Mouse (Mus musculus): Measurements from ENCODE around the gene Ptprf. TPM values are rescaled to one million over a fixed set of nuclear protein-coding genes. Genes with fewer than 3 reads are reported as not detected.
A peak's percentile ranks its signal among the peaks of the same experiment; 100 is the strongest.

The Ptprf gene
- total and polyA plus RNA-seq, 2 experiments = 40.1 to 89.8 TPM

GRCm38 (mm10) chr4:118218521-118218920 lies 72.7 kb downstream of the Ptprf start:
- Histone ChIP-seq H3K9ac (ENCODE audit: low read depth, low read length) (0 out of 2 replicates have a peak overlapping the region, but pooled peaks have one; percentile 36), H3K36me3 (ENCODE audit: control insufficient read depth, insufficient read depth, low read length) (peaks cover 8% of the 10 kb centered on the region; the same call in 1 of the 2 replicates), H3K79me2 (ENCODE audit: control insufficient read depth, insufficient read depth, low read length) (no peaks in the 10 kb centered on the region), H3K4me1 (ENCODE audit: control insufficient read depth, insufficient read depth, low read length) (peaks cover 22% of the 10 kb centered on the region), H3K4me3 (ENCODE audit: insufficient read depth, low read depth, low read length) (no peak overlapping the region), H3K27me3 (ENCODE audit: control insufficient read depth, insufficient read depth, low read length) (no peaks in the 10 kb centered on the region), H3K27ac (replicated peaks; ENCODE audit: insufficient read depth, low read depth, low read length) (peak overlapping the region; percentile 75)
- peak; percentile 92 for DNase-seq (ENCODE audit: extremely low read depth, low read depth, low spot score)
- 48% methylated on average over 5 of the region's 5 CpGs for WGBS
- TF ChIP-seq CTCF (IDR thresholded peaks at IDR 0.05; ENCODE audit: low read depth, low read length) (no peak), POLR2A (IDR thresholded peaks at IDR 0.05; ENCODE audit: extremely low read depth, insufficient read depth, low read length) (no peak)

- DNase-seq (ENCODE audit: extremely low read depth, low read depth, low spot score) = peak; percentile 84
- Histone ChIP-seq H3K4me3 (ENCODE audit: insufficient read depth, low read depth, low read length) (no peak overlapping the region), H3K4me1 (ENCODE audit: control insufficient read depth, insufficient read depth, low read length) (peaks cover 22% of the 10 kb centered on the region), H3K79me2 (ENCODE audit: control insufficient read depth, insufficient read depth, low read length) (no peaks in the 10 kb centered on the region), H3K9ac (ENCODE audit: low read depth, low read length) (0 out of 2 replicates have a peak overlapping the region, but pooled peaks have one; percentile 4), H3K27ac (replicated peaks; ENCODE audit: insufficient read depth, low read depth, low read length) (peak overlapping the region; percentile 6), H3K27me3 (ENCODE audit: control insufficient read depth, insufficient read depth, low read length) (no peaks in the 10 kb centered on the region), H3K36me3 (ENCODE audit: control insufficient read depth, insufficient read depth, low read length) (peaks cover 8% of the 10 kb centered on the region; the same call in 1 of the 2 replicates)
- 51% methylated on average over 17 of the region's 17 CpGs for WGBS
- TF ChIP-seq POLR2A (IDR thresholded peaks at IDR 0.05; ENCODE audit: extremely low read depth, insufficient read depth, low read length) = no peak
- TF ChIP-seq CTCF (IDR thresholded peaks at IDR 0.05; ENCODE audit: low read depth, low read length) = peak; percentile 98
Observed at GRCm38 (mm10) chr4:118216726-118217595, 74.2 kb downstream of the Ptprf start.

GRCm38 (mm10) chr4:118214891-118215290 lies 76.3 kb downstream of the Ptprf start:
- Histone ChIP-seq H3K27me3 (ENCODE audit: control insufficient read depth, insufficient read depth, low read length) (no peaks in the 10 kb centered on the region), H3K4me3 (ENCODE audit: insufficient read depth, low read depth, low read length) (no peak overlapping the region), H3K36me3 (ENCODE audit: control insufficient read depth, insufficient read depth, low read length) (peaks cover 8% of the 10 kb centered on the region; the same call in 1 of the 2 replicates), H3K9ac (ENCODE audit: low read depth, low read length) (no peak overlapping the region), H3K4me1 (ENCODE audit: control insufficient read depth, insufficient read depth, low read length) (peaks cover 22% of the 10 kb centered on the region), H3K27ac (replicated peaks; ENCODE audit: insufficient read depth, low read depth, low read length) (no peak overlapping the region), H3K79me2 (ENCODE audit: control insufficient read depth, insufficient read depth, low read length) (no peaks in the 10 kb centered on the region)
- DNase-seq (ENCODE audit: extremely low read depth, low read depth, low spot score) = no peak
- WGBS = 100% methylated on average over 1 of the region's 1 CpGs
- TF ChIP-seq POLR2A (IDR thresholded peaks at IDR 0.05; ENCODE audit: extremely low read depth, insufficient read depth, low read length) (no peak), CTCF (IDR thresholded peaks at IDR 0.05; ENCODE audit: low read depth, low read length) (no peak)

GRCm38 (mm10) chr4:118206918-118207640 lies 84.1 kb downstream of the Ptprf start:
- no peak for DNase-seq (ENCODE audit: extremely low read depth, low read depth, low spot score)
- no peak overlapping the region for H3K4me3 ChIP-seq (ENCODE audit: insufficient read depth, low read depth, low read length)
- H3K36me3 ChIP-seq (ENCODE audit: control insufficient read depth, insufficient read depth, low read length) = no peaks in the 10 kb centered on the region; the same call in 1 of the 2 replicates
- no peaks in the 10 kb centered on the region for H3K79me2 ChIP-seq (ENCODE audit: control insufficient read depth, insufficient read depth, low read length)
- H3K27me3 ChIP-seq (ENCODE audit: control insufficient read depth, insufficient read depth, low read length) = no peaks in the 10 kb centered on the region
- no peak for TF ChIP-seq POLR2A (IDR thresholded peaks at IDR 0.05; ENCODE audit: extremely low read depth, insufficient read depth, low read length)
- no peak for TF ChIP-seq CTCF (IDR thresholded peaks at IDR 0.05; ENCODE audit: low read depth, low read length)
- no peak overlapping the region for H3K27ac ChIP-seq (replicated peaks; ENCODE audit: insufficient read depth, low read depth, low read length)
- H3K4me1 ChIP-seq (ENCODE audit: control insufficient read depth, insufficient read depth, low read length) = no peaks in the 10 kb centered on the region
- WGBS = 87% methylated on average over 10 of the region's 10 CpGs
- no peak overlapping the region for H3K9ac ChIP-seq (ENCODE audit: low read depth, low read length)

- peak; percentile 46 for DNase-seq (ENCODE audit: extremely low read depth, low read depth, low spot score)
- TF ChIP-seq POLR2A (IDR thresholded peaks at IDR 0.05; ENCODE audit: extremely low read depth, insufficient read depth, low read length) (no peak), CTCF (IDR thresholded peaks at IDR 0.05; ENCODE audit: low read depth, low read length) (no peak)
- Histone ChIP-seq H3K9ac (ENCODE audit: low read depth, low read length) (no peak overlapping the region), H3K27ac (replicated peaks; ENCODE audit: insufficient read depth, low read depth, low read length) (no peak overlapping the region), H3K27me3 (ENCODE audit: control insufficient read depth, insufficient read depth, low read length) (no peaks in the 10 kb centered on the region), H3K36me3 (ENCODE audit: control insufficient read depth, insufficient read depth, low read length) (no peaks in the 10 kb centered on the region; the same call in 1 of the 2 replicates), H3K4me1 (ENCODE audit: control insufficient read depth, insufficient read depth, low read length) (no peaks in the 10 kb centered on the region), H3K79me2 (ENCODE audit: control insufficient read depth, insufficient read depth, low read length) (no peaks in the 10 kb centered on the region), H3K4me3 (ENCODE audit: insufficient read depth, low read depth, low read length) (no peak overlapping the region)
- WGBS = 39% methylated on average over 2 of the region's 2 CpGs
Observed at GRCm38 (mm10) chr4:118205906-118206305, 85.3 kb downstream of the Ptprf start.
